Mouse (Mus musculus): ENCODE measurements around the gene Efcab5. TPM values are rescaled to one million over a fixed set of nuclear protein-coding genes. Genes with fewer than 3 reads are reported as not detected.
A peak's percentile ranks its signal among the peaks of the same experiment; 100 is the strongest.
"Not testable (repeated sequence)": the region's sequence is repeated elsewhere in the genome, so short reads cannot be mapped to it uniquely, and the experiment has no call there.

Efcab5 gene
- polyA plus RNA-seq, 1 experiment from 2014 or later, result 0.15 TPM

DNA sequence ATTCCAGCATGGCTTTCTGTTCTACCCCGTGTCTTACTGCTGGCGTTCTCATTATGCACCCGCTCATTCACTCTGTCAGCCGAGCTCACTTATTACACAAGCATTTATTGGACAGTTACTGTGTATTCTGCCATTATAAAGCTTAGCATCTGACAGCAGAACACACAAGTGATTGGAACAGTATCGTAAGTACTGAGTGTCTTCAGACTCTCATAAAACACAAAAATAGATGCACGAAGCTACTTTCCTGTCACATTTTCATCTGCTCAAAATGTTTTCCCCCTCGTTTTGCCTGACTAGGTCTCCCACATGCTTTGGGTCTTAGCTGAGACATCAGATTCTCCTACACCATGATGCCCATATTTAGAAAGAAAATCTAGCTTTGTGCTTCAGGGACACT, 14.2 kb downstream of the Efcab5 start:
- Histone ChIP-seq H3K27ac (replicated peaks) (no peak overlapping the region), H3K36me3 (ENCODE audit: control insufficient read depth, insufficient read depth, low read length) (no peaks in the 10 kb centered on the region), H3K9ac (ENCODE audit: low read length) (no peak overlapping the region), H3K4me3 (ENCODE audit: low read depth, low read length) (no peak overlapping the region), H3K4me1 (replicated peaks; ENCODE audit: control insufficient read depth, insufficient read depth) (no peaks in the 10 kb centered on the region), H3K9me3 (ENCODE audit: control insufficient read depth, low read length) (no peaks in the 10 kb centered on the region), H3K4me2 (replicated peaks; ENCODE audit: low read depth) (no peak overlapping the region), H3K27me3 (ENCODE audit: control insufficient read depth, insufficient read depth, low read length) (no peaks in the 10 kb centered on the region)
- ATAC-seq (ENCODE audit: low FRiP score, low TSS enrichment) (no peak), DNase-seq (ENCODE audit: low spot score) (no peak)
- TF ChIP-seq CTCF (IDR thresholded peaks at IDR 0.05; ENCODE audit: low read depth) (no peak), EP300 (optimal IDR thresholded peaks at IDR 0.05) (no peak)
- 36% methylated on average over 7 of the region's 7 CpGs for WGBS

DNA sequence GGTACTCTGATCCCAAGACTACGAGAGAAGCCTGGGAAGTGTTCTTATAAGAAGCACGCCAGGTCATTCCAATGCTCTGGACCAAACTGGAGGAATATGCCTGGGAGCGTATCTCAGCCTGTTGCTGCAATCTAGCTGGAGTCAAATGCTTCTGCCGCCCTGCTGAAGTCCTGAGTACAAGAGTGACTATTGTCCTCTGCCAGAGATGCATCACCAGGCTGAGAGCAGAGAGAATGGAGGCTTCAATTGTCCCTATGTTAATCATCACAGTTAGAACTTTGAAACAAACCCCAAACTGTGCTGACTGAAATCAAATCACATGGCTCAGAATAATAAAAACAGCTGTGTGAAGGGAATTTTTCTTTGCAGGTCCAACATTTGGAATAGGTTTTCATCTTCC, 15.0 kb downstream of the Efcab5 start:
- Histone ChIP-seq H3K9ac (ENCODE audit: low read length) (no peak overlapping the region), H3K27ac (replicated peaks) (no peak overlapping the region), H3K9me3 (ENCODE audit: control insufficient read depth, low read length) (no peaks in the 10 kb centered on the region), H3K27me3 (ENCODE audit: control insufficient read depth, insufficient read depth, low read length) (no peaks in the 10 kb centered on the region), H3K36me3 (ENCODE audit: control insufficient read depth, insufficient read depth, low read length) (no peaks in the 10 kb centered on the region), H3K4me2 (replicated peaks; ENCODE audit: low read depth) (no peak overlapping the region), H3K4me3 (ENCODE audit: low read depth, low read length) (no peak overlapping the region), H3K4me1 (replicated peaks; ENCODE audit: control insufficient read depth, insufficient read depth) (no peaks in the 10 kb centered on the region)
- no peak for ATAC-seq (ENCODE audit: low FRiP score, low TSS enrichment)
- no peak for DNase-seq (ENCODE audit: low spot score)
- WGBS, result 54% methylated on average over 4 of the region's 4 CpGs
- no peak for TF ChIP-seq CTCF (IDR thresholded peaks at IDR 0.05; ENCODE audit: low read depth)

DNA sequence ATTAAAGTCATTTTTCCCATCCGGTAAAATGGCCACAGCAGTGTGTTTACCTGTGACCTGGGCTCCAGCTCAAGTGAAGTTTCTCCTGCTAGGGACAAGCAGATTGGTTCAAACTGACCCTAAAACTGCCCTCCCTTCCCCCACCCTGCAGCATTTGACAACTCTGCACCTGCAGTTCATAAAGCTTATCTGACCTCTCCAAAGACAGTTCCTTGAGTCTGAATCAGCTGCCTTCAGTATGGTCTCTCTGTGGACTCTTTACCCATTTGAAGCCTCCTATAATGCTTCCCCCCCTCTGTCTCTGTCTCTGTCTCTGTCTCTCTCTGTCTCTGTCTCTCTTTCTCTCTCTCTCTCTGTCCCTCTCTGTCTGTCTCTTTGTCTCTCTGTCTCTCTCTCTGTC, 28.0 kb downstream of the Efcab5 start:
- H3K4me2 ChIP-seq (replicated peaks; ENCODE audit: low read depth), result no peak overlapping the region
- H3K4me1 ChIP-seq (replicated peaks; ENCODE audit: control insufficient read depth, insufficient read depth), result no peaks in the 10 kb centered on the region
- no peaks in the 10 kb centered on the region for H3K9me3 ChIP-seq (ENCODE audit: control insufficient read depth, low read length)
- H3K9ac ChIP-seq (ENCODE audit: low read length), result no peak overlapping the region
- no peaks in the 10 kb centered on the region for H3K36me3 ChIP-seq (ENCODE audit: control insufficient read depth, insufficient read depth, low read length)
- no peak overlapping the region for H3K4me3 ChIP-seq (ENCODE audit: low read depth, low read length)
- 38% methylated on average over 1 of the region's 1 CpGs for WGBS
- TF ChIP-seq EP300 (optimal IDR thresholded peaks at IDR 0.05), result no peak
- no peak; the same call in 1 of the 2 replicates for ATAC-seq (ENCODE audit: low FRiP score, low TSS enrichment)
- no peaks in the 10 kb centered on the region for H3K27me3 ChIP-seq (ENCODE audit: control insufficient read depth, insufficient read depth, low read length)
- DNase-seq (ENCODE audit: low spot score), result no peak
- peak overlapping the region; percentile 49 for H3K27ac ChIP-seq (replicated peaks)

DNA sequence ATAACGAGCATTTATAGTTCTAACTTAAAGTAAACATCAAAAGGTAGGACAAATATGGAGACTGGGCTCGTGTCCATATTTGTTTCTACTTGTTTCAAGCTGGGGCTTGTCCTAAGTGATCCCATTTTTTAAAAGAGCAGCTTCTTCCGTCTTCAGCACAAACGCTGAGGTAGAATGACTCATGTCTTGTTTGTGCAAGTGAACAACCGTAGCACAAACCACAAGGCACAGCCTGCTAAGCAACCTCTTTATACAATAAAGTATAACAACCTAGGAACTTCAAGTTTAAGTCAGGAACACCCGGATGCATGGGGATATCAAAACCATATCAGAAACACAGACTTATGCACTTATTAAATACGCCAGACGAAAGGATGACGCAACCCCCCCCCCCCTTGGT, 28.4 kb downstream of the Efcab5 start:
- H3K4me3 ChIP-seq (ENCODE audit: low read depth, low read length), result no peak overlapping the region
- H3K4me2 ChIP-seq (replicated peaks; ENCODE audit: low read depth), result no peak overlapping the region
- ATAC-seq (ENCODE audit: low FRiP score, low TSS enrichment) (peak; percentile 83), DNase-seq (ENCODE audit: low spot score) (peak; percentile 29)
- 47% methylated on average over 9 of the region's 9 CpGs for WGBS
- TF ChIP-seq CTCF (IDR thresholded peaks at IDR 0.05; ENCODE audit: low read depth), result no peak
- no peak for TF ChIP-seq EP300 (optimal IDR thresholded peaks at IDR 0.05)
- no peak overlapping the region for H3K9ac ChIP-seq (ENCODE audit: low read length)
- H3K4me1 ChIP-seq (replicated peaks; ENCODE audit: control insufficient read depth, insufficient read depth), result no peaks in the 10 kb centered on the region
- H3K27me3 ChIP-seq (ENCODE audit: control insufficient read depth, insufficient read depth, low read length), result no peaks in the 10 kb centered on the region
- no peaks in the 10 kb centered on the region for H3K36me3 ChIP-seq (ENCODE audit: control insufficient read depth, insufficient read depth, low read length)
- no peaks in the 10 kb centered on the region for H3K9me3 ChIP-seq (ENCODE audit: control insufficient read depth, low read length)
- peak overlapping the region; percentile 49 for H3K27ac ChIP-seq (replicated peaks)

DNA sequence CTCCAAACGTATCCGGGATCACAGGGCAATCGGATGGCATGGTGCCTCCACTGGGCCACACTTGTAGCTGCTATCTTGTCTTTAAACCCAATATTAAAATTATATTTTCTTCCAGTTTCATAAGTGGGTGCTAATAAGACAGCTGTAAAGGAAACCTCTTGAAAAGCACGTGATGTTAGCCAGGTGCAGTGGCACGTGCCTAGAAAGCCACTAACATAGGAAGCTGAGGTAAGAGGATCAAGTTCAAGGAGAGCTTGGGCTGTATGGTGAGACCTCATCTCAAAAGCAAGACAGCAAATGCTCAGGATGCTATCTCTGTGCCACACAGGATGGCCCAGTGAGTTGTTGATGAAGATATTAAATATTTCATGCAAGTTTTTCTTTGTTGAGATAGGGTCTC, 34.6 kb downstream of the Efcab5 start:
- H3K4me1 ChIP-seq (replicated peaks; ENCODE audit: control insufficient read depth, insufficient read depth), result no peaks in the 10 kb centered on the region
- no peak for ATAC-seq (ENCODE audit: low FRiP score, low TSS enrichment)
- no peak overlapping the region for H3K4me3 ChIP-seq (ENCODE audit: low read depth, low read length)
- DNase-seq (ENCODE audit: low spot score), result no peak
- H3K9me3 ChIP-seq (ENCODE audit: control insufficient read depth, low read length), result no peaks in the 10 kb centered on the region
- no peaks in the 10 kb centered on the region for H3K36me3 ChIP-seq (ENCODE audit: control insufficient read depth, insufficient read depth, low read length)
- H3K9ac ChIP-seq (ENCODE audit: low read length), result no peak overlapping the region
- TF ChIP-seq CTCF (IDR thresholded peaks at IDR 0.05; ENCODE audit: low read depth) (no peak), EP300 (optimal IDR thresholded peaks at IDR 0.05) (no peak)
- no peak overlapping the region for H3K4me2 ChIP-seq (replicated peaks; ENCODE audit: low read depth)
- 78% methylated on average over 5 of the region's 5 CpGs for WGBS
- no peak overlapping the region for H3K27ac ChIP-seq (replicated peaks)
- no peaks in the 10 kb centered on the region for H3K27me3 ChIP-seq (ENCODE audit: control insufficient read depth, insufficient read depth, low read length)

DNA sequence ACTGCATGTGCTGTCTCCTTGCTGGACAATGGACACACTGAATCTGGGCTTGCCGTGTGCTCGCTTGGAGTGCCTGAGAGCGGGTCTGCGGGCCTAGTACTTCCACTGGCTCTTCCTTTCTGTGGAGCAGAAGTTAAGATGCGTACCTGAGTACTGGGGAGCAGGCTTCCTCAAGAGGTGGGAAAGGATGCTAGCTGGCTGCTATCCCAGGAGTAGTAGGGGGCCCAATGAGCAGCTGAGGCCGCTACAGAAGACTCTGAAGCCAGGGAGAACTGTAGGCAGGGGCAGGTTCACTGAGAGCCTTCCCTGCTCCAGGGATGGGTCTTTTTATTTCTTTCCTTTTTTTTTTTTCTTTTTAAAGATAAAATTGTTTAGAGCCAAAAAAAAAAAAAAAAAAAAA, 38.0 kb downstream of the Efcab5 start:
- no peak for ATAC-seq (ENCODE audit: low FRiP score, low TSS enrichment)
- no peaks in the 10 kb centered on the region for H3K9me3 ChIP-seq (ENCODE audit: control insufficient read depth, low read length)

DNA sequence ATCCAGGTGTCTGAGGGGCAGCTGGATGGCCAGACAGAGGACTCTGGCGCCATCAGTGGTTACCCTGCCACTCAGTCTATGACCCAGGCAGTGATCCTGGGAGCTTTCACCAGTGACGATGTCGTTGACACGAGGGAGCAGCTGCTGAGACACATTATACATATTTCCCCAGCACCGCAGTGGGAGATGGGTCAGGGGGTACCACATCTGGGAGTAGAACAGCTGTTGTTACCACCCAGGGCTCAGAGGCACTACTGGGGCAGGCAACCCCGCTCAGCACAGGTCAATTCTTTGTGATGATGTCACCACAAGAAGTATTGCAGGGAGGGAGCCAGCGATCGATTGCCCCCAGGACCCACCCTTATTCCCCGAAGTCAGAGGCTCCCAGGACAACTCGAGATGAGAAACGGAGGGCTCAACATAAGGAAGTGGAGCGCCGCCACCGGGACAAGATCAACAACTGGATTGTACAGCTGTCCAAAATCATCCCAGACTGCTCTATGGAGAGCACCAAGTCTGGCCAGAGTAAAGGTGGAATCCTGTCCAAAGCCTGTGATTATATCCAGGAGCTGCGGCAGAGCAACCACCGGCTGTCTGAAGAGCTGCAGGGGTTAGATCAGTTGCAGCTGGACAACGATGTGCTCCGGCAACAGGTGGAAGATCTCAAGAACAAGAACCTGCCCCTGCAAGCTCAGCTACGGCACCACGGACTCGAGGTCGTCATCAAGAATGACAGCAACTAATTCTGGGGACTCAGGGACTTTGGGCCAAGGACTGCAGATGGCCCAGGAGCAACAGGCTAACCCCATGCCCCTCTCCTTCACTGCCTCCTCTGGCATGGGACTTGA, 38.8 kb downstream of the Efcab5 start:
- H3K9ac ChIP-seq (ENCODE audit: low read length); H3K9me3 ChIP-seq (ENCODE audit: control insufficient read depth, low read length); H3K4me1 ChIP-seq (replicated peaks; ENCODE audit: control insufficient read depth, insufficient read depth); H3K4me3 ChIP-seq (ENCODE audit: low read depth, low read length); H3K36me3 ChIP-seq (ENCODE audit: control insufficient read depth, insufficient read depth, low read length); ATAC-seq (ENCODE audit: low FRiP score, low TSS enrichment); H3K27me3 ChIP-seq (ENCODE audit: control insufficient read depth, insufficient read depth, low read length); H3K27ac ChIP-seq (replicated peaks); H3K4me2 ChIP-seq (replicated peaks; ENCODE audit: low read depth); DNase-seq (ENCODE audit: low spot score): not testable (repeated sequence)
- 56% methylated on average over 21 of the region's 22 CpGs for WGBS

More for the DNA sequence above, 38.0 kb downstream of the Efcab5 start:
- DNase-seq (ENCODE audit: low spot score), result no peak
- H3K4me3 ChIP-seq (ENCODE audit: low read depth, low read length), result no peak overlapping the region
- H3K36me3 ChIP-seq (ENCODE audit: control insufficient read depth, insufficient read depth, low read length), result no peaks in the 10 kb centered on the region
- H3K27me3 ChIP-seq (ENCODE audit: control insufficient read depth, insufficient read depth, low read length), result no peaks in the 10 kb centered on the region
- no peak overlapping the region for H3K9ac ChIP-seq (ENCODE audit: low read length)
- H3K4me1 ChIP-seq (replicated peaks; ENCODE audit: control insufficient read depth, insufficient read depth), result no peaks in the 10 kb centered on the region
- H3K27ac ChIP-seq (replicated peaks), result no peak overlapping the region
- no peak overlapping the region for H3K4me2 ChIP-seq (replicated peaks; ENCODE audit: low read depth)
- 89% methylated on average over 6 of the region's 6 CpGs for WGBS
- TF ChIP-seq CTCF (IDR thresholded peaks at IDR 0.05; ENCODE audit: low read depth) (no peak), EP300 (optimal IDR thresholded peaks at IDR 0.05) (no peak)

All from stomach, postnatal 0 days (tissue).